25 mouse cellular contexts compared by ENCODE assay signal in genomic region chr2:69649716-69650115, GRCm38 (mm10). TPM values are rescaled to one million over a fixed set of nuclear protein-coding genes. Genes with fewer than 3 reads are reported as not detected.
"Had no signal": no experiment of that assay in that cellular context is flagged by ENCODE, and none has a peak within 500 bp of the region (broad histone marks: within the 10 kb centered on the region; RNA-seq: fewer than 3 reads in every experiment).

No protein-coding gene starts in this region.

- H3K9ac ChIP-seq: liver, embryonic 13.5 days; liver, embryonic 15.5 days; liver, postnatal 0 days; lung, embryonic 15.5 days; midbrain, embryonic 12.5 days; neural tube, embryonic 13.5 days; neural tube, embryonic 15.5 days had no signal

- DNase-seq: liver, embryonic 13.5 days; liver, postnatal 0 days; lung, adult 2 months; lung, postnatal 14 days; lung, postnatal 36 days; midbrain, embryonic 14.5 days; right cerebral cortex, adult 18-20 months; right cerebral cortex, postnatal 25 days; right cerebral cortex, postnatal 4 days; spleen, adult 18-20 months; thymus, adult 18-20 months; thymus, postnatal 14 days; thymus, postnatal 36 days had no signal

- H3K27ac ChIP-seq: liver, embryonic 13.5 days; liver, embryonic 15.5 days; lung, embryonic 15.5 days; macrophage; midbrain, embryonic 10.5 days; midbrain, embryonic 12.5 days; neural tube, embryonic 13.5 days; neural tube, embryonic 15.5 days had no signal

- H3K27me3 ChIP-seq: liver, embryonic 13.5 days; liver, embryonic 15.5 days; lung, embryonic 15.5 days; midbrain, embryonic 12.5 days; neural tube, embryonic 13.5 days; neural tube, embryonic 15.5 days had no signal

- H3K36me3 ChIP-seq: liver, embryonic 13.5 days; liver, embryonic 15.5 days had no signal

- H3K9me3 ChIP-seq: liver, embryonic 13.5 days; liver, embryonic 15.5 days; lung, embryonic 15.5 days; megakaryocyte, embryonic 14.5 days; midbrain, embryonic 10.5 days; midbrain, embryonic 12.5 days; neural tube, embryonic 13.5 days; neural tube, embryonic 15.5 days had no signal

- H3K4me2 ChIP-seq: liver, embryonic 13.5 days; liver, embryonic 15.5 days; lung, embryonic 15.5 days; midbrain, embryonic 12.5 days; neural tube, embryonic 13.5 days; neural tube, embryonic 15.5 days had no signal

- H3K4me3 ChIP-seq: liver, embryonic 13.5 days; liver, embryonic 15.5 days; lung, embryonic 15.5 days; megakaryocyte, embryonic 14.5 days; midbrain, embryonic 10.5 days; midbrain, embryonic 12.5 days; myocyte; neural tube, embryonic 13.5 days; neural tube, embryonic 15.5 days had no signal

- ATAC-seq: liver, postnatal 0 days; lung, postnatal 0 days; midbrain, embryonic 16.5 days had no signal

RNA-seq across cellular contexts. Expression of gene Bbs5, which starts 2.7 kb away (rescaled TPM):
- polyA plus RNA-seq: small intestine, adult 2 months had no signal

RNA-seq across cellular contexts. Expression of gene Klhl41, which starts 20.2 kb away (rescaled TPM):
- polyA plus RNA-seq: macrophage; small intestine, adult 2 months had no signal
